Mouse (Mus musculus) liver, adult 2 months (tissue): ENCODE measurements at regions not wholly inside any gene's neighbourhood (a gene's known extent, or its start where the extent isn't known, plus 50 kb on each side); places are given as distances from the start of the nearest gene placed in this dataset.

Experiments
- CTCF ChIP-seq: fragments of 200-500 bp; IDR thresholded peaks from 2 replicates; pipeline ENCODE4 v1.5.1; 2011; ENCODE audit warnings: low read depth, low read length, control low read depth
- POLR2A ChIP-seq: fragments of 200-500 bp; IDR thresholded peaks from 2 replicates; pipeline ENCODE4 v1.6.1; 2011; ENCODE audit warnings: low read length, control low read depth; ENCODE audit not compliant: insufficient read depth; ENCODE audit errors: extremely low read depth

DNA sequence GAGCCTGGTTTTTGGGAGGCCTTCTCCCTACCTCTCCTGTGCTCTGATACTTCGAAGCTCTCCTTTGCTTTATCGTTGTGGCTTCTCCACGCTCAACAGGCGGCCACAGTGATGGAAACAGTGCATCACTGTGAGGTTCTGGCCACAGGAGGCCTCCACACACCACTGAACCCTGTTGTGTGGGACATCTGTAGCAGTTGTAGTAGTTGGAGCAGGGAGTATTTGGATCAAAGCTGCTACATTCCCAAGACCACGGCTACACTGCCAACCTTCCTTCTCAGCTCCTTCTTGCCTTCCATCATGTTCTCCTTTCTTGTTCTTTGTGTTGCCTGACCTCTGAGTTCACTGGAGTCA lies 55.0 kb upstream of the Fzd7 start:
- TF ChIP-seq POLR2A (no peak), CTCF (peak; percentile 55)
